Mouse (Mus musculus) liver, adult (tissue): ENCODE data around the gene Pcgf6.

Source experiments
- GATA4 ChIP-seq: IDR thresholded peaks from 2 replicates; pipeline ENCODE4 v1.6.1; 2014; ENCODE audit warnings: mild to moderate bottlenecking, low read length; ENCODE audit not compliant: insufficient replicate concordance

Gene Pcgf6

GRCm38 (mm10) chr19:46990153-46990518 lies 60.6 kb downstream of the Pcgf6 start:
- no peak for TF ChIP-seq GATA4

GRCm38 (mm10) chr19:46989479-46990152 lies 61.1 kb downstream of the Pcgf6 start:
- no peak for TF ChIP-seq GATA4

- TF ChIP-seq GATA4 = no peak
Measured at GRCm38 (mm10) chr19:46988231-46989087, 62.2 kb downstream of the Pcgf6 start.

- TF ChIP-seq GATA4 = no peak
Measured at GRCm38 (mm10) chr19:46987646-46988045, 63.1 kb downstream of the Pcgf6 start.

GRCm38 (mm10) chr19:46984726-46985622 lies 65.7 kb downstream of the Pcgf6 start:
- no peak for TF ChIP-seq GATA4

- TF ChIP-seq GATA4 = no peak
Measured at GRCm38 (mm10) chr19:46983966-46984380, 66.7 kb downstream of the Pcgf6 start.
